Mouse (Mus musculus): ENCODE data around the gene Bora.
"Not testable (repeated sequence)": the region's sequence is repeated elsewhere in the genome, so short reads cannot be mapped to it uniquely, and the experiment has no call there.

The Bora gene

DNA sequence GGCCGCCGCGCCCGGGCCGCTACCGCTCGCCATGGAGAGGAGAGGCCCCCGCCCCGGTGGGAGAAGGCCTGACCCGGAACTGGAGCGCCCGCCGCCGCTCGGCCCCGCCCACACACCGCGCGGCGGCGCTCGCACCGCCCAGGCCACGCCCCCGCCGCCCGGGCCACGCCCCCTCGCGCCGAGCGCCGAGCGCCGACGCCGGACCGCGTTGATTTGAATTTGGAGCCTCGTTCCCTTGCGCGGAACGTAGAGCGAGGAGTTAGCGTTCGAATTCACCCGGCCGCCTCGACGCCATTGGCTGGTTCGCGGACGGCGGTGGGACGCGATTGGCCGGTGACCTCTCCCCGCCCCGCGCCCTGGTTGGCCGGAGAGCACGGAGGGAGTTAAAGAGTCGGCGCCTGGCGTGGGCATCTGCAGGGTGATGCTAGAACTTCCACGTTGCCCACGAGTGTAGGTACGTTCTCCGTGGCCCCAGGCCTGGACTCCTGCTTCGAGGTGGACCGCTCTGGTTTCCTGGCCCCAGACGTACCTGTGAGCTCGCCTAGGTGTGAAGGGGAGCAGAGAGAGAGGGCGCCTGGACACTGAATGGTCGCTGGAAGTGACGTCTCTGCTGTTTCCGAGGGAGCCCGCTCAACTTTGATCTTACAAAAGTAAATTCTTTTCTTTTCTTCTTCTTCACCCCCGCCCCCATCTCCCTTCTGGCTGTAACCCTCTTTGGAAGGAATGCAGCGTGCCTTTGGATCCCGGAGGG lies at the start of gene Bora, which contains the start of gene Mzt1:
Gene Bora (plus strand): TSS at position 192 of the 751 bp plus-strand sequence.
Gene Mzt1 (minus strand): TSS at position 104 of the 751 bp plus-strand sequence.
- peak; percentile 93 to 96 for DNase-seq

DNA sequence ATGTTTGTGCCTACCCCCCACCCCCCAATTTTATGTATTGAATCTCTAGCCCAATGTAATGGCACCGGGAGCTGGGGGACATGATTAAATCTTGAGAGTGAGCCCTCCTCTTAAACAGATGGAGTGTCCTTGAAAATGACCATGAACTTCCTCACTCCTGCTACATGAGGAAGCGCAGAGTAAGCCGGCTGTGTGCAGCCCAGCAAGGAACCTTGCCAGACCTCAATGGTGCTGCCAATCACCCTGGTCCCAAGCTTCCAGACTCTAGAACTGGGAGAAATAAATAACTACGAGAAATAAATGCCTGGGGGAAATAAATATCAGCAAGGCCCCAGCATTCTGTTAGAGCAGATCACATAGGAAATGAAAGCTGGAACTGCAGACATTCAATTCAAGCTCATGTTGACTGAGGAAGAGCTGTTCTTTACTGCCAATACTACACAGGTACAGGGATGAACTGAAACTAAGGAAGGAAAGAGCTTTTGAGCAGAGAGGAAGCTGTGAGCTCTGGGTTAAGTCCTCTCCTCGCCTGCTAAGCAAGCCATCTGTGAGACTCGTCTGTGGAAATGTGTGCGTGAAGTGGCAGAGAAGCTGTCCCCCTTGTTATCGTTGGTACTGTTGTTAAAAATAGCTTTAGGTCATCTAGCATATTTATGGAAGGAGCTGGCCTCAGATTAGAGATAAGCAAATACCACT lies 35.6 kb upstream of the Bora start:
- peak; percentile 58 to 60 for DNase-seq

DNA sequence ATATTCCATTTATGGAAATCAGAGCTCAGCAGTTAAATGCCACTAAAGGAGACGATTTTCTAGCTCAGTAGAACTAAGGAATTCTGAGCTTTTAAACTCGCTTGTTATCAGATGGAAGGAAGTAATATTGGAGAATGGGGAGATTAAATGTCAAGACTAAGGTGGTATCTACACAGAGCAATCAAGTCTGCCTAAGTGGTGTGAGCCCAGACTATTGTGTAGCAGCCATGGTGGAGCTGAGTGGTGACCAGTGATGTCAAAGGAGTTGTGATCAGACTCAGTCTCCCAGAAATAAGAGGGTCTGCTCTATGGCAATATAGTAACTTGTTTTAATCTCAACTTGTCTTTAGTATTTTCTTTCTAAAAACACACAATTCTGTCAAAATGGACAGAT lies 35.1 kb upstream of the Bora start:
- peak in 1 of 2 experiments; percentile 8 for DNase-seq

DNA sequence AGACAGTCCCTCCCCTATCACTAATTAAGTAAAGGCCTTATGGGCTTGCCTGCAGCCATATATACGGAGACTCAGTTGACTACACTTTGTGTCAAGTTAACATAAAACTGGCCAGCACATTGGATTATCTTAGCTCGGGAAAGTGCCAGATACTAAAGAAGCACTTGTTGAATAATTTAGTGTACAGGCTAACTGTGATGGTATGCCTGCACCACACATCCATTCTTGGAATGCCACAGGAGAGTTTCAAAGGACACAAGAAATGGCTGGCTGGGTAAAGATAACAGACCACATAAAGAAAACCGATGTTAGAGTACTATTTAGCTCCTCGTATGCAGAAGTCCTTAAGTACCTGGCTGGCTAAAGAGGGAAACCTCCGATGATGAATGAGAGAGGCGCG lies 27.3 kb upstream of the Bora start:
- DNase-seq, result no peak

GRCm38 (mm10) chr14:99019136-99019808 lies 26.8 kb upstream of the Bora start:
- DNase-seq, result no peak

- peak in 1 of 2 experiments; percentile 9 for DNase-seq
Observed at GRCm38 (mm10) chr14:99022346-99023086, 23.5 kb upstream of the Bora start.

- no peak for DNase-seq
Observed at GRCm38 (mm10) chr14:99029987-99030386, 16.0 kb upstream of the Bora start.

DNA sequence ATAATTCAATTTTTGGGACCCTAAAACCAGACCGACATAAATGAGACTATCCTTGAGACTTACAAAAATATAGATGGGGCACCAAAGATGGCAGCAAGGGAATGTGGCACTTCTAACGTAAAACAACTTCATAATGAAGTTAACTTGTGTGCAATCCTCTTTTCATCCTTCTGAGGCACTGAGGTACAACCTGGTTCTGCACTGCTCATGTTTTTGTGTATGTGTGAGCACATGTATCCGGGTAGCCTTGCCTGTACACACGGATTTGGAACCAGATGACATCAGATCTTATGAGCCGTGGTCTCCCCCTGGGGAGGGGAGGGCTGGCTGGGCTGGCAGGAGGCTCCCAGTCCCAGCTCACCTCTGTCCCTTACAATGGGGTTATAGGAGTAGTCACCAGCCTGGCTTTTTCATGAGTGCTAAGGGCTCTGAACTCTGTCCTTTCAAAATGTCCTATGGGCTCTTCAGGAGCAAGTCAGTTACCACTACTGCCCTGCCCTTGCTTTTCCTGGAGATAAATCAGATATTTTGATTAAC lies 14.6 kb upstream of the Bora start:
- no peak for DNase-seq

- DNase-seq, result no peak
Observed at GRCm38 (mm10) chr14:99032596-99032995, 13.4 kb upstream of the Bora start.

DNA sequence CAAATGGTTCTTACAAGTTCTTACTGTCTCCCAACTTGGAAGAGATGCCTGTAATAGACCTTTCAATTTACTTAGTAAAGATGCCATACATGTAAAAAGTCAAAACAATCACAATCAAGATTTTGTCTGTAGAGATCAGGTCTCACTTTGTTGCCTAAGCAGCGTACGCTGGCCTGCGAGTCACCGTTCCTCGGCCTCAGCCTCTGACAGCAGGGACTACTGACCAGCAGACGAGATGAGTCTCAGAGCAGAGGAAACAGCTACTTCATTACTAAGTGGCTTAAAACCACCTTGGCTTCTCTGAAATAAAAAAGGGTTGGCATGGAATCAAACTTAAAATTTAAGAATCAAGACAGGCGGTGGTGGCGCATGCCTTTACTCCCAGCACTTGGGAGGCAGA lies 11.2 kb upstream of the Bora start:
- not testable (repeated sequence) for DNase-seq

DNA sequence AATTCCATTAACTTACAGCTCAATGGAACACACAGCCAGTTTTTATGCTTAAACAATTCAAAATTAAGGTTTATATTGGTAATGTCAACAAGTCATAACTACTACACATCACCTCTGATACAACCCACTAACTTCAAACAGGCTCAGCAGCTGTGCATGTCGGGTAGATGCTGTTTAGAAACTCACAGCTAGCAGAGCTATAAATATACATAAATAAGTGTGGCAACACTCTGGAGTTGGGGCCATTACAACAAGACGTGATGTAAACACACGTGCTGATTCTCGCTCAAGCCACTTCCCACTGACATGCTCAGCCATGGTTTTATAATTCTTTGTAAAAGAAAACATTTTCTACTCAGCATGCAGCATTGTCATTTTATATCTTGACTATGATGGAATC lies 10.0 kb upstream of the Bora start:
- no peak for DNase-seq

GRCm38 (mm10) chr14:99037703-99038102 lies 8.3 kb upstream of the Bora start:
- no peak for DNase-seq

DNA sequence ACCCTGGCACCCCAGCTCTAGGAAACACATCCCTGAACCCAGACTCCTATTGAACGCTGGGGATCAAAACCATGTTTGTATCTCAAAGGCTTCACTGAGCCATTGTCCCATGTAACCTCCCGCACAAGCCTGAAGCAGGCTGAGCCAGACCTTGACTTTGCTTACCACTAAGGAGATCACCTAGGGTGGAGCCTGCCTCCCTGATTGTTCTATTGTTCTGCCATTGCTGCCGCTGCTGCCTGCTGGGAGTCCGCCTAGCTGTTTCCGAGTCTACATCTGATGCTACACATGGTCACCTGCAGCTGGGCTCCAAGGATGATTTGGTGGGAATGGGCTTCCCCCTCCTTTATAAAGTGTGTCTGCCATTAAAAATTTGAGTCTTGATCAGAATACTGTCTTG lies 6.7 kb upstream of the Bora start:
- not testable (repeated sequence) for DNase-seq

DNA sequence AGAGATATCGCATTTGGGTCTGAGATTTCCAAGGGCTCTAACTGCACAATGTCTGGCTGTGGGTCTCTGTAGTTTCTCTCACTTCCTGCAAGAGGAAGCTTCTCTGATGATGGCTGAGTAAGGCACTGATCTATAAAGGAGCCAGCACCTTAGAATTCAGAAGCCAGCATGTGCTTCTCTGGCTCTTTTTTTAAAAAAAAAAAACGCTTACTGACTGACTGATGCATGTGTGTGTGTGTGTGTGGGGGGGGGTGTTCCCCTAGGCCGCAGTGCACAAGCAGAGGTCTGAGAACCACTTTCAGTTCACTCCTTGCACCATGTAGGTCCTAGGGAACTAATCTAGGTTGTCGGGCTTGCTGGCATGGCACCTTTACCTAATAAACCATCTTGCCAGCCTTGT lies 4.6 kb upstream of the Bora start:
- DNase-seq, result no peak

DNA sequence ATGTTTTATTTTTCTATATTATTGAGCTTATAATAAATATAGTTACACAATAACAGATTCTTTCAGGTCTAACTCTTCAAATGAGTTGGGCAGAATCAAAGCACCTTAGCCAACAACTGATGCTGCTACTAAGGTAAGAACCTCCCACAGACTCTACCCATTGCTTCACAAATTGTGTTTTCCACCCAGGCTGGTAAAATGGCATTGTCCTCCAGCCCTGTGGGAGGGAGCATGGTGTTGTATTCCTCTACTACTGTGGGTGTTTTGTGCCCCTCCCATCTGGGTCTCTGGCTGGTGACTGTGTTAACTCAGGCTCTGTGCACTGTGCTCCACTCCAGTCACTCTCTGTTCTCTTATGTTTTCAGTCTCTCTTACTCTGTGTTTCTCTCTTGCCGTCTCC lies 2.5 kb upstream of the Bora start:
- no peak for DNase-seq

DNA sequence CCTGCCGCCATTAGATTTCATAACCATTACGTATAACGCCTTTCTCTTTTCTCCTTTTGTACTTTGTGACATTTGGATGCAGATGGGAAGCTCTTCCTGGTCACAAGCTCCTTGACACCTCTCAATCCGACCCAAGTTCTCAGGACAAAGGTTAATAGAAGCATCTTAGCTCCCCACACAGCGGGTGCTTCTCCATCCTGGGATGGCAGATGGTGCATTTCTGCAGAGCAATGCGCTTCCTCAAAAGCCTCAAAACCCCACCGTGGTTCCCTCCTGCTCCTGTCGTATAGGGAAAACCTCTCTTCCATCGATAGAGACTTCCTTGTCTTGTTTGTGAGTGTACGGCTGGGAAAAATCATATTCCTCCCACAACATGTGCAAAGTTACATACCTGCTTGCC lies 1.9 kb upstream of the Bora start:
- peak; percentile 17 to 31 for DNase-seq

DNA sequence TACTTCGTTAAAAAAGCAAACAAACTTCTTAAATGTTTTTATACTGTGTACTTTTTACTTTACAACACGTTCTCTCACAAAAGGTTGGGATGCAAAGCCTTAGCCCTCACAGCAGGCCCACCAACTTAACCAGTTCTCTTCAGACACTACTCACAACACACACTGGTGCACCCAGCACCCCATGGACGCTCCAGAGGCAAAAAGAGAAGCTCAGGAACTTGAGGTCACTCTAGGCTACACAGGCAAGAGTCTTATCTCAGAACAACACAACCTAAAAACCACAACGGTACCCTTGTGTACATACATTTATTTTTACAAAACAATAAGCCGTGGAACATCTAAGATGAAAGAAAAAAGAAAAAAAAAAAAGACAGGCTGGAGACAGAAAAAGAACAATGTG lies 1.3 kb upstream of the Bora start:
- no peak for DNase-seq

DNA sequence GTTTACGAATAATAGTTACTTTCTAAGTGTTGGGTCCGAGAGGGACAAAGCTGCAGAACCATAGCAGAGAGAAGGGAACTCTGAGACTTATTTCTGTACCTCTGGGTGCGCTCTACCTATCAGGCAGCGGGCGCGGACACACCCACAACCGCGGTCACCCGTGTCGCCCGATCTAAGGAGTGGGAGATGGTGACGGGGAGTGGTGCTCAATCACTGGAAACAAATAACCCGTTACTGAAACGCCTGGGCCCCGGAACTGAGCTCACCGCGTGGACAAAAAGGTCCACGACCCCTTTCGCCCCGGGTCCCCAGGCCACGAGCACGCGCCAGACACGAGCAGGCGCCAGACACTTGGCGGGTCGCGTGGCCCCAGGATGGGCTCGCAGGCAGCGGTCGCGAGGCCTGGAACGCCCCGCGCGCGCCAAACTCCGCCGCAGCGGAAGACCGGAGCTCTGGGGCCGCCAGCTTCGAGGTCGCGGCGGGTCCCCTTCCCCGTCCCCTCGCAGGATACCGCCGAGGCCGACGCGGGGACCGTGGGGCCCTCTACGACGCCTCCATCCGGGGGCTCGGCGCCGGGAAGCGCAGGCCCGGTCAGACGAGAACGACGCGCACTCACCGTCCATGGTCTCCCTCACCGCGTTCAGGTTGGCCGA lies 518 bp upstream of the Bora start:
- DNase-seq, result peak in 1 of 2 experiments; percentile 49

- no peak for DNase-seq
Observed at GRCm38 (mm10) chr14:99046782-99047181, 760 bp downstream of the Bora start.

DNA sequence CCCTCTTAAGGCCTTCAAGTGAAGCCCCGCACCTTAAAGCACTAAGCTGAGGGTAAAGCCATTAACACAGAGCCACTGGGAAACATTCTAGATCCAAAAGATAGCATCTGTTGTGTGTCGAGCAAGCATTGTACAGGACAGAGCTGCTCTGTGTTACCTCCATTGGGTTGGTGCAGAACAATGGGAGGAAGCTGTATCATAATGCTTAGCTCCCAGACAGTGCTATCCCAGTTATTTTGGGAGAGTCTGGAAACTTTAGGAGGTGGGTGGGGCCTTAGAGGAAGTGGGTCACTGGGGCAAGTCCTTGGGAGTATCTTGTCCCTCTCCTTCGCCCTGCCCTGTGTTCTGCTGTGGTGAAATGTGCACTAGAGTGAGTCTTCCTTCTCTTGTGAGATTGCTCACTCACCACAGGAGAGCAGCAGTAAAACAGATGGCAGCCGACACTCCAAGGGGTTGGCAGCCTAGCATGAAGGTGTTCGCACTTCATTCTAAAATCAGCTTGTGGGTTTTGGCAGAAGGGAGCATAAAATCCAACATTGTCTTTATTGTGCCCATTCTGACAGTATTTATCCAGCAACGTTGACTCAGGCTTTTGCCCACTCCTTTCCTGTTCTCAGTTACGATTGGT lies 13.1 kb downstream of the Bora start:
- DNase-seq, result peak; percentile 30 to 58

- peak; percentile 22 for DNase-seq
Observed at GRCm38 (mm10) chr14:99060616-99061015, 14.6 kb downstream of the Bora start.

- DNase-seq, result no peak
Observed at GRCm38 (mm10) chr14:99063091-99063490, 17.1 kb downstream of the Bora start.
